Mouse (Mus musculus): Measurements from ENCODE around the gene Gm156. TPM values are rescaled to one million over a fixed set of nuclear protein-coding genes. Genes with fewer than 3 reads are reported as not detected.
"Not testable (repeated sequence)": the region's sequence is repeated elsewhere in the genome, so short reads cannot be mapped to it uniquely, and the experiment has no call there.

The Gm156 gene
- not detected for total RNA-seq (2021)
- long read RNA-seq, experiment 1 = 0 reads
- long read RNA-seq, experiment 2 = 0 reads

GRCm38 (mm10) chr6:129784170-129784569 is at the start of gene Gm156:
Gm156 (minus strand) TSS chr6:129784270.
- DNase-seq (ENCODE audit: low spot score in 2 of 2) = not testable (repeated sequence)

- no peak for DNase-seq (ENCODE audit: low spot score in 2 of 2)
These were observed 41.5 kb upstream of the Gm156 start for GRCm38 (mm10) chr6:129825559-129825958.

GRCm38 (mm10) chr6:129824004-129824403 is 39.9 kb upstream of the Gm156 start:
- DNase-seq (ENCODE audit: low spot score in 2 of 2) = no peak

GRCm38 (mm10) chr6:129817731-129818130 is 33.7 kb upstream of the Gm156 start:
- DNase-seq (ENCODE audit: low spot score in 2 of 2) = no peak

- DNase-seq (ENCODE audit: low spot score in 2 of 2) = no peak
These were observed 36.4 kb downstream of the Gm156 start for GRCm38 (mm10) chr6:129747654-129748032.

GRCm38 (mm10) chr6:129747016-129747653 is 36.9 kb downstream of the Gm156 start:
- no peak for DNase-seq (ENCODE audit: low spot score in 2 of 2)

- no peak for DNase-seq (ENCODE audit: low spot score in 2 of 2)
These were observed 37.9 kb downstream of the Gm156 start for GRCm38 (mm10) chr6:129746151-129746550.

- no peak for DNase-seq (ENCODE audit: low spot score in 2 of 2)
These were observed 43.9 kb downstream of the Gm156 start, which contains the start of gene Klri2 for GRCm38 (mm10) chr6:129740069-129740721. Klri2 (minus strand) TSS chr6:129740484.

- no peak for DNase-seq (ENCODE audit: low spot score in 2 of 2)
These were observed 47.7 kb downstream of the Gm156 start for GRCm38 (mm10) chr6:129736414-129736813.

- DNase-seq (ENCODE audit: low spot score in 2 of 2) = no peak
These were observed 56.8 kb downstream of the Gm156 start for GRCm38 (mm10) chr6:129727237-129727636.

GRCm38 (mm10) chr6:129721390-129721789 is 62.7 kb downstream of the Gm156 start:
- no peak for DNase-seq (ENCODE audit: low spot score in 2 of 2)

- no peak for DNase-seq (ENCODE audit: low spot score in 2 of 2)
These were observed 63.6 kb downstream of the Gm156 start for GRCm38 (mm10) chr6:129720487-129720886.

- no peak for DNase-seq (ENCODE audit: low spot score in 2 of 2)
These were observed 67.0 kb downstream of the Gm156 start, which contains the start of gene Klri1 for GRCm38 (mm10) chr6:129717032-129717431. Klri1 (minus strand) TSS chr6:129717132.

Other genes starting within 250 kb of the Gm156 start
- not detected for gene Klre1, start 206.4 kb downstream of the Gm156 start, total RNA-seq (2021)
- gene Klrd1, start 192.5 kb downstream of the Gm156 start, total RNA-seq (2021) = not detected
- not detected for gene Klrk1, start 160.4 kb downstream of the Gm156 start, total RNA-seq (2021)
- not detected for gene Klrc3, start 140.9 kb downstream of the Gm156 start, total RNA-seq (2021)
- gene Klrc2, start 123.6 kb downstream of the Gm156 start, total RNA-seq (2021) = not detected
- not detected for gene Klrc1, start 105.3 kb downstream of the Gm156 start, total RNA-seq (2021)
- gene Klri1, start 67.1 kb downstream of the Gm156 start, total RNA-seq (2021) = not detected
- gene Klri2, start 43.8 kb downstream of the Gm156 start, total RNA-seq (2021) = not detected
- gene Gm17631, start 78.4 kb upstream of the Gm156 start, total RNA-seq (2021) = not detected
- not detected for gene Klra17, start 92.4 kb upstream of the Gm156 start, total RNA-seq (2021)
- gene Klra5, start 133.4 kb upstream of the Gm156 start, total RNA-seq (2021) = not detected
- gene Klra6, start 242.7 kb upstream of the Gm156 start, total RNA-seq (2021) = not detected